Mouse (Mus musculus) stomach, postnatal 0 days (tissue): ENCODE measurements around the gene Igsf3. TPM values are rescaled to one million over a fixed set of nuclear protein-coding genes. Genes with fewer than 3 reads are reported as not detected.

Source experiments
- ATAC-seq: fragments of 200-750 bp; cut with Nextera tagmentation; 2 replicates; pipeline ENCODE4 v1.8.0; 2017; ENCODE audit not compliant: low FRiP score, low TSS enrichment
- DNase-seq: peaks from one replicate; pipeline ENCODE4 v3.0.0-alpha.2; 2016; ENCODE audit warnings: low spot score
- H3K27ac ChIP-seq: fragments of 300-500 bp; sonication (generic); replicated peaks from 2 replicates; pipeline ENCODE4 v1.5.1; 2014; ENCODE audit warnings: mild to moderate bottlenecking, control low read depth
- H3K27me3 ChIP-seq: fragments of 300-500 bp; sonication (generic); 2 replicates; pipeline ENCODE4 v1.6.1; 2014; ENCODE audit warnings: low read length; ENCODE audit not compliant: control insufficient read depth, insufficient read depth
- H3K36me3 ChIP-seq: fragments of 300-500 bp; sonication (generic); 2 replicates; pipeline ENCODE4 v1.6.1; 2014; ENCODE audit warnings: low read length, mixed read lengths; ENCODE audit not compliant: control insufficient read depth, insufficient read depth
- H3K4me1 ChIP-seq: fragments of 300-500 bp; sonication (generic); replicated peaks from 2 replicates; pipeline ENCODE4 v1.6.1; 2014; ENCODE audit warnings: antibody characterized with exemption; ENCODE audit not compliant: control insufficient read depth, insufficient read depth
- H3K4me2 ChIP-seq: fragments of 300-500 bp; sonication (generic); replicated peaks from 2 replicates; pipeline ENCODE4 v1.6.1; 2014; ENCODE audit warnings: low read depth, mild to moderate bottlenecking, control low read depth, moderate library complexity
- H3K4me3 ChIP-seq: fragments of 300-500 bp; sonication (generic); 2 replicates; pipeline ENCODE4 v1.5.1; 2014; ENCODE audit warnings: low read depth, low read length, control low read depth
- H3K9ac ChIP-seq: fragments of 300-500 bp; sonication (generic); 2 replicates; pipeline ENCODE4 v1.6.1; 2014; ENCODE audit warnings: mild to moderate bottlenecking, low read length, control low read depth, mixed read lengths
- H3K9me3 ChIP-seq: fragments of 300-500 bp; sonication (generic); 2 replicates; pipeline ENCODE4 v1.6.1; 2016; ENCODE audit warnings: low read length; ENCODE audit not compliant: control insufficient read depth
- CTCF ChIP-seq: IDR thresholded peaks from 2 replicates; pipeline ENCODE4 v1.5.1; 2016; ENCODE audit warnings: antibody characterized with exemption, low read depth, mild to moderate bottlenecking, moderate library complexity
- EP300 ChIP-seq: optimal IDR thresholded peaks from 2 replicates; pipeline ENCODE3; 2016; ENCODE audit warnings: antibody characterized with exemption
- WGBS: fragments of 180-500 bp; shearing (Covaris S2); extraction: QIAGEN DNeasy Blood & Tissue Kit; methylation state at CpG from one replicate; pipeline ENCODE4 v1.1.7; 2014; 5-methylcytosine and 5-hydroxymethylcytosine counted together
- polyA plus RNA-seq: library from polyadenylated mRNA; unstranded; fragments of >200 nt; fragmentation: Nextera tagmentation; extraction: Ambion mirVana; gene quantifications from 2 replicates; pipeline ENCODE4 v1.2.1, GENCODE M21; 2015

The Igsf3 gene
- polyA plus RNA-seq, 1 experiment from 2014 or later, result 12.4 TPM

DNA sequence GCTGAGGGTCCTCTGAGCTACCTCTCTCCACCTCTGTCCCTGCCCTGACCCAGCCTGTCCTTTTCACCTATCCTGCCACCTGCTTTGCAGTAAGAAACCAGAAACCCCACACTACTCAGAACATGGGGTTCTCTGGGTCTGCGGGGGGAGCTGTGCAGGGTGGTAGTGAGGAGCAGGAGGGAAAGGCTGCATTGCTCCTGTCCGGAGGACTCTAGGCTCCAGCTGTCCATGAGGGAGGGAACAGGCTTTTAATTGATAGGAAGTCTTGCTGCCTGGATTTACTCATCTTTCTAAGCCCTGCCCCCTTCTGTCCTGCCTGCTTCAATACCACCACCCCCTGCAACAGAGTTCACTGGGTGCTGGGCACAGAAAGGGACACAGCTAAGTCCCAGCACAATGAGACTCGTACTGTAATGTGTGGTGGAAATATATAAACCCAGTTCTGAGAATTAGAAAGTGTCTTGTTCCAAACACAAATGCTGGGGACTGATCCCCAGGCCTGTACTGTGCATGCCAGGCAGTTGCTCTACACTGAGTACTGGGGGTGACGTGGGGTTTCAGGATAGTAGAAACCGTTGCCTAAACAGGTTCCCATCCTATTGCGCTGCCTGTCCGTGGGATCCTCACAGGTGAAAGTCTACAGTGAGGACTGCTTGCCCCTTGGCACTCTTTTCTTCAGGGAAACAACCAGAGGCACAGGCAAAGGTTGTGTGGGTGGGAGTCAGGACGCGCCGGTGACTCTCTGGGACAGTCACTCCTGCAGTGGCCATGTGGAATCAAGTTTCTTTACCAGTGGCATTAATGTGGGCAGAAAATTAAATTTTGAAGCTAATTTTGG is 133.0 kb downstream of the Igsf3 start:
- ATAC-seq (no peak), DNase-seq (no peak)
- TF ChIP-seq EP300 (no peak), CTCF (no peak)
- H3K4me1 ChIP-seq, result peaks cover 3% of the 10 kb centered on the region; the same call in 1 of the 2 replicates
- H3K9ac ChIP-seq, result no peak overlapping the region
- no peak overlapping the region for H3K27ac ChIP-seq
- H3K36me3 ChIP-seq, result no peaks in the 10 kb centered on the region
- no peaks in the 10 kb centered on the region for H3K9me3 ChIP-seq
- H3K4me2 ChIP-seq, result no peak overlapping the region
- H3K4me3 ChIP-seq, result no peak overlapping the region
- WGBS, result 80% methylated on average over 10 of the region's 10 CpGs
- H3K27me3 ChIP-seq, result no peaks in the 10 kb centered on the region

DNA sequence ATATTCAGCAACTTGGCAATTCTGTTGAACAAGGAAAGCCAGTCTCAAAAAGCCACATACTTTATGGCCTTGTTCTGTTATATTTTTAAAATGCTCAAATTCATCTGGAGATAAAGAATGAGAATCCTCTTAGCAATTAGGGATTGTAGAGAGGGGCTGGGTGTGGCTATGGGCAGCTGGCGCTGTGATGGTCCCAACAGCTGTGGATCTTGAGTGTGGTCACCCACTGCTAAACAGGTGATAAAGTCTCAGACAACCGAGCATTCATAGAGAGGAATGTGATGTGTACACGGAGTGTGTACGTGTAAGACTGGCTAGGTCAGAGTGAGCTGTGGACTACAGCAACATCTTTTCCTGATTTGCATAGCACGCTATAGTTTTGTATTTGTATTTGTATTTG is 133.7 kb downstream of the Igsf3 start:
- Histone ChIP-seq H3K27ac (no peak overlapping the region), H3K9ac (no peak overlapping the region), H3K36me3 (no peaks in the 10 kb centered on the region), H3K27me3 (no peaks in the 10 kb centered on the region), H3K4me1 (peaks cover 3% of the 10 kb centered on the region; the same call in 1 of the 2 replicates), H3K4me3 (no peak overlapping the region), H3K4me2 (no peak overlapping the region), H3K9me3 (no peaks in the 10 kb centered on the region)
- TF ChIP-seq CTCF, result no peak
- TF ChIP-seq EP300, result no peak
- ATAC-seq, result no peak
- DNase-seq, result no peak
- 78% methylated on average over 5 of the region's 5 CpGs for WGBS

Other genes with a start within 250 kb of the Igsf3 start
- gene Cd2, start 89.1 kb upstream of the Igsf3 start, polyA plus RNA-seq, result 0.17 TPM in 1 of 2 replicates, not detected in the other
- gene Atp1a1, start 227.6 kb downstream of the Igsf3 start, polyA plus RNA-seq, result 132 and 138 TPM in 2 replicates